Mouse (Mus musculus) liver (tissue): Measurements from ENCODE around the gene Tenm4.

Experiments used
- DNase-seq: peaks from one replicate; pipeline ENCODE4 v3.0.0-alpha.2; 2020; ENCODE audit warnings: mixed read lengths

Gene Tenm4

GRCm38 (mm10) chr7:96259630-96260029, 88.6 kb downstream of the Tenm4 start:
- no peak for DNase-seq

GRCm38 (mm10) chr7:96262182-96262581, 91.1 kb downstream of the Tenm4 start:
- DNase-seq = no peak

- no peak for DNase-seq
Measured at GRCm38 (mm10) chr7:96265941-96266340, 94.9 kb downstream of the Tenm4 start.

GRCm38 (mm10) chr7:96267266-96267665, 96.2 kb downstream of the Tenm4 start:
- peak; percentile 5 for DNase-seq

GRCm38 (mm10) chr7:96270684-96271083, 99.6 kb downstream of the Tenm4 start:
- no peak for DNase-seq

GRCm38 (mm10) chr7:96272068-96272467, 101.0 kb downstream of the Tenm4 start:
- no peak for DNase-seq

GRCm38 (mm10) chr7:96274486-96274885, 103.4 kb downstream of the Tenm4 start:
- DNase-seq = no peak

GRCm38 (mm10) chr7:96277550-96277949, 106.5 kb downstream of the Tenm4 start:
- DNase-seq = no peak

GRCm38 (mm10) chr7:96278378-96278777, 107.3 kb downstream of the Tenm4 start:
- no peak for DNase-seq

- DNase-seq = no peak
Measured at GRCm38 (mm10) chr7:96280795-96281194, 109.7 kb downstream of the Tenm4 start.

- no peak for DNase-seq
Measured at GRCm38 (mm10) chr7:96290576-96290975, 119.5 kb downstream of the Tenm4 start.

GRCm38 (mm10) chr7:96295959-96296358, 124.9 kb downstream of the Tenm4 start:
- no peak for DNase-seq

GRCm38 (mm10) chr7:96300826-96301397, 129.9 kb downstream of the Tenm4 start:
- no peak for DNase-seq

- no peak for DNase-seq
Measured at GRCm38 (mm10) chr7:96301813-96302212, 130.8 kb downstream of the Tenm4 start.

GRCm38 (mm10) chr7:96303963-96304362, 132.9 kb downstream of the Tenm4 start:
- DNase-seq = no peak

- no peak for DNase-seq
Measured at GRCm38 (mm10) chr7:96305382-96305935, 134.4 kb downstream of the Tenm4 start.

- no peak for DNase-seq
Measured at GRCm38 (mm10) chr7:96308106-96308505, 137.1 kb downstream of the Tenm4 start.

GRCm38 (mm10) chr7:96329343-96329742, 158.3 kb downstream of the Tenm4 start:
- no peak for DNase-seq

- DNase-seq = no peak
Measured at GRCm38 (mm10) chr7:96331186-96331585, 160.1 kb downstream of the Tenm4 start.

GRCm38 (mm10) chr7:96334361-96334760, 163.3 kb downstream of the Tenm4 start:
- DNase-seq = no peak

- no peak for DNase-seq
Measured at GRCm38 (mm10) chr7:96336376-96336775, 165.3 kb downstream of the Tenm4 start.

- DNase-seq = no peak
Measured at GRCm38 (mm10) chr7:96340826-96341225, 169.8 kb downstream of the Tenm4 start.

GRCm38 (mm10) chr7:96341479-96341878, 170.4 kb downstream of the Tenm4 start:
- no peak for DNase-seq

- no peak for DNase-seq
Measured at GRCm38 (mm10) chr7:96342996-96343395, 171.9 kb downstream of the Tenm4 start.

GRCm38 (mm10) chr7:96343667-96344066, 172.6 kb downstream of the Tenm4 start:
- no peak for DNase-seq
